8 mouse cellular contexts compared by ENCODE assay signal in the genomic region with DNA sequence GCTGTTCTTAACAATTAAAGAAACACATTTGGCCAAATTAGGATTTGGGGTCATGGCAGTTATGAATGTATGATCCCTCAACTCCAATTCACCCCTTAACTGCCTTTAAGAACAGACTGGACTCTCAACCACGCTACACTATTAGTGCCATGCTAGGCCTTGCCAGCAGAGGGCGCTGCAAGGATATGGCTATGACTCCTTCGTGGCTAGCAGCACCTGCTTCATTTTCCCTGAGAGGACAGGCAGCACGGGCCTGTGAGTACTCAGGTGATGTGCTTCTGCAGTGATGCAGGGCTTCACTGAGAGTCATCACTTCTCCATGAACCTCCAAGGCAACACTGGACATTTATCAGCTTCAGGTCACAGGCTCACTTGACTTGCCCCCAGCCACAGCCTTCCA.
A peak's percentile ranks its signal among the peaks of the same experiment; 100 is the strongest.
DNase-seq lines count a peak whose midpoint lies in the region; ATAC-seq and TF ChIP-seq lines count a peak whose summit lies in the region.

No protein-coding gene starts in this region.

- WGBS in forebrain, embryonic 11.5 days: 3% methylated on average over 4 of the region's 4 CpGs
- 6% methylated on average over 4 of the region's 4 CpGs for WGBS in forebrain, embryonic 15.5 days
- 1% methylated on average over 4 of the region's 4 CpGs for WGBS in spleen, adult 2 months

- no peak overlapping the region for H3K4me3 ChIP-seq in forebrain, embryonic 11.5 days (ENCODE audit: low read depth, low read length)
- H3K4me3 ChIP-seq in forebrain, embryonic 15.5 days: no peak overlapping the region
- H3K4me3 ChIP-seq in ES-Bruce4 (ENCODE audit: low read depth, low read length): no peak overlapping the region
- H3K4me3 ChIP-seq in spleen, adult 2 months (ENCODE audit: extremely low read depth, insufficient read depth, insufficient read length): no peak overlapping the region

- no peak overlapping the region for H3K9ac ChIP-seq in forebrain, embryonic 11.5 days (ENCODE audit: low read length)
- H3K9ac ChIP-seq in forebrain, embryonic 15.5 days (replicated peaks): no peak overlapping the region
- H3K9ac ChIP-seq in ES-Bruce4 (ENCODE audit: low read depth, poor library complexity, severe bottlenecking): no peak overlapping the region

- no peak overlapping the region for H3K4me2 ChIP-seq in forebrain, embryonic 11.5 days (ENCODE audit: low read depth, low read length, severe bottlenecking)
- H3K4me2 ChIP-seq in forebrain, embryonic 15.5 days (replicated peaks): no peak overlapping the region

- no peak for TF ChIP-seq POLR2A in ES-Bruce4 (IDR thresholded peaks at IDR 0.05; ENCODE audit: insufficient read depth, low read length)
- TF ChIP-seq POLR2A in spleen, adult 2 months (IDR thresholded peaks at IDR 0.05; ENCODE audit: low read depth, low read length): no peak

- H3K36me3 ChIP-seq in forebrain, embryonic 11.5 days (ENCODE audit: control insufficient read depth, insufficient read depth, low read length): no peaks in the 10 kb centered on the region
- no peaks in the 10 kb centered on the region for H3K36me3 ChIP-seq in forebrain, embryonic 15.5 days
- no peaks in the 10 kb centered on the region for H3K36me3 ChIP-seq in ES-Bruce4 (ENCODE audit: control insufficient read depth, insufficient read depth, low read length, poor library complexity, severe bottlenecking)
- H3K36me3 ChIP-seq in spleen, adult 2 months (ENCODE audit: control insufficient read depth, insufficient read depth, low read length): no peaks in the 10 kb centered on the region

- H3K9me3 ChIP-seq in forebrain, embryonic 11.5 days (ENCODE audit: control insufficient read depth, low read length): no peaks in the 10 kb centered on the region
- H3K9me3 ChIP-seq in forebrain, embryonic 15.5 days: no peaks in the 10 kb centered on the region
- no peaks in the 10 kb centered on the region for H3K9me3 ChIP-seq in ES-Bruce4 (replicated peaks; ENCODE audit: control insufficient read depth, insufficient read depth, low read length, poor library complexity, severe bottlenecking)

- no peak for TF ChIP-seq EP300 in ES-Bruce4 (IDR thresholded peaks at IDR 0.05; ENCODE audit: insufficient read depth, low read depth, low read length)

- ATAC-seq in forebrain, embryonic 11.5 days (replicated peaks; ENCODE audit: low FRiP score): no peak
- ATAC-seq in forebrain, embryonic 15.5 days (replicated peaks): no peak

- DNase-seq in forebrain, embryonic 11.5 days (ENCODE audit: low spot score): peak; percentile 86
- peak; percentile 38 for DNase-seq in c-Kit-positive CD71-positive TER-119-positive erythroid progenitor cells, embryonic 14.5 days (ENCODE audit: low spot score)
- peak; percentile 67 for DNase-seq in gastrocnemius, adult 18-20 months (ENCODE audit: low spot score)
- peak; percentile 63 for DNase-seq in layer of hippocampus, adult 9-10 months (ENCODE audit: low spot score)
- DNase-seq in lung, postnatal 4 days: peak; percentile 58 to 77
- peak; percentile 14 to 58 for DNase-seq in spleen, adult 2 months (ENCODE audit: low read depth in 1 of 2, low spot score in 2 of 2)

- no peaks in the 10 kb centered on the region for H3K27me3 ChIP-seq in forebrain, embryonic 11.5 days (ENCODE audit: control insufficient read depth, insufficient read depth, low read length)
- no peaks in the 10 kb centered on the region for H3K27me3 ChIP-seq in forebrain, embryonic 15.5 days
- H3K27me3 ChIP-seq in ES-Bruce4 (ENCODE audit: control insufficient read depth, insufficient read depth, low read length, poor library complexity, severe bottlenecking): no peaks in the 10 kb centered on the region
- no peaks in the 10 kb centered on the region for H3K27me3 ChIP-seq in spleen, adult 2 months (ENCODE audit: control insufficient read depth, insufficient read depth, low read length)

- no peaks in the 10 kb centered on the region for H3K4me1 ChIP-seq in forebrain, embryonic 11.5 days (replicated peaks; ENCODE audit: control insufficient read depth, insufficient read depth, low read length)
- peaks cover under 1% of the 10 kb centered on the region for H3K4me1 ChIP-seq in forebrain, embryonic 15.5 days
- H3K4me1 ChIP-seq in ES-Bruce4 (ENCODE audit: control insufficient read depth, insufficient read depth, low read length): no peaks in the 10 kb centered on the region
- no peaks in the 10 kb centered on the region for H3K4me1 ChIP-seq in spleen, adult 2 months (ENCODE audit: control insufficient read depth, insufficient read depth, insufficient read length)

- no peak overlapping the region for H3K27ac ChIP-seq in forebrain, embryonic 11.5 days (ENCODE audit: low read depth, low read length)
- H3K27ac ChIP-seq in forebrain, embryonic 15.5 days (replicated peaks): no peak overlapping the region
- no peak overlapping the region for H3K27ac ChIP-seq in ES-Bruce4 (ENCODE audit: insufficient read depth, low read length)
- no peak overlapping the region for H3K27ac ChIP-seq in spleen, adult 2 months (ENCODE audit: insufficient read depth, low read length)

- peak; percentile 95 for TF ChIP-seq CTCF in ES-Bruce4 (IDR thresholded peaks at IDR 0.05; ENCODE audit: low read depth, low read length)
- peak; percentile 79; the same call in 1 of the 2 replicates for TF ChIP-seq CTCF in spleen, adult 2 months (IDR thresholded peaks at IDR 0.05; ENCODE audit: extremely low read depth, insufficient read depth, insufficient read length, insufficient replicate concordance)

Comparison
In these comparisons a context has a peak if more than half of its experiments do, and no peak if none do; other contexts are left out.
1. DNase-seq: peak in every context shown above with its lines; median percentile 86 in forebrain, embryonic 11.5 days; 68 in lung, postnatal 4 days; 67 in gastrocnemius, adult 18-20 months; 63 in layer of hippocampus, adult 9-10 months; 38 in c-Kit-positive CD71-positive TER-119-positive erythroid progenitor cells, embryonic 14.5 days; 36 in spleen, adult 2 months.